Mouse (Mus musculus) inflammation-experienced regulatory T-cells, adult 16 weeks (primary cell): ENCODE measurements around the gene Nusap1. TPM values are rescaled to one million over a fixed set of nuclear protein-coding genes. Genes with fewer than 3 reads are reported as not detected.

Experiments
- polyA plus RNA-seq: library from polyadenylated mRNA; unstranded; fragments of 100-300 nt; shearing (Covaris generic); gene quantifications from one replicate; pipeline ENCODE4 v1.2.1, GENCODE M21; 2017

The Nusap1 gene
- 8.9 TPM for polyA plus RNA-seq

DNA sequence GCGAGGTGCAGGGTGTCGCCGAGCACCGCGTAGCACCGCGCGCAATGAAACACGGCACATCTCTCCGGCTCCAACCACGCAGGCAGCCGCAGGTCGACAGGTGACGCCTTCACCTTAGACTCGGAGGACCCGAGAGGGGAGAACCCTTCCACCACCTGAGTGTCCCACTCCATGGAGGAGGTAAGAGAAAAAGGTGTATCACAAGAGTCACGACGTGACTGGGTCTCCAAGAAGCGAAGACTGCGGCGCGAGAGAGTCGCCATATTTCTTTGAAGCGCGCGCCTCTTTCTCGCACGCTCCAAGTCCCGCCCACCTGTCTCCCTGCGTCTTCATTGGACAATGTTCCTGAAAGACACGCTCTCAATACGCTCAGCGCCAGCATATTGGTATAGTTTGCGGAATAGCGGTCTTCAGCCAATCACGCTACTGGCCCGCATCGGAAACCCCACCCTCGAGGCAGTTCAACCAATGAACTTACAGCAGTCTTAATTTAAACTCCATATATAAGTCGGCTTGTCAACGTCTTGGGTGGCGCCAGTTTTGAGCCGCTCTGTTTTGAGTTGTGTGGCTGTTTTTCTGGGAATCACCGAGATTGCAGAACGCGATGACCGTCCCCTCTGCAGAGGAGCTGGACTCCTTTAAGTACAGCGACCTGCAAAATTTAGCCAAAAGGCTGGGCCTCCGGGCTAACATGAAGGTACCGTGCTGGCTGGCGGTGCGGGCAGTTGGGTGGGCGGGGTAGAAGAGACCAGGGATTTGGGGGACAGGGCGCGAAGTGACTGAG, at the start of gene Nusap1, which contains the start of gene Oip5:
Nusap1 (plus strand) TSS at position 100 of the 784 bp plus-strand sequence.
Oip5 (minus strand) TSS at position 271 of the 784 bp plus-strand sequence.

DNA sequence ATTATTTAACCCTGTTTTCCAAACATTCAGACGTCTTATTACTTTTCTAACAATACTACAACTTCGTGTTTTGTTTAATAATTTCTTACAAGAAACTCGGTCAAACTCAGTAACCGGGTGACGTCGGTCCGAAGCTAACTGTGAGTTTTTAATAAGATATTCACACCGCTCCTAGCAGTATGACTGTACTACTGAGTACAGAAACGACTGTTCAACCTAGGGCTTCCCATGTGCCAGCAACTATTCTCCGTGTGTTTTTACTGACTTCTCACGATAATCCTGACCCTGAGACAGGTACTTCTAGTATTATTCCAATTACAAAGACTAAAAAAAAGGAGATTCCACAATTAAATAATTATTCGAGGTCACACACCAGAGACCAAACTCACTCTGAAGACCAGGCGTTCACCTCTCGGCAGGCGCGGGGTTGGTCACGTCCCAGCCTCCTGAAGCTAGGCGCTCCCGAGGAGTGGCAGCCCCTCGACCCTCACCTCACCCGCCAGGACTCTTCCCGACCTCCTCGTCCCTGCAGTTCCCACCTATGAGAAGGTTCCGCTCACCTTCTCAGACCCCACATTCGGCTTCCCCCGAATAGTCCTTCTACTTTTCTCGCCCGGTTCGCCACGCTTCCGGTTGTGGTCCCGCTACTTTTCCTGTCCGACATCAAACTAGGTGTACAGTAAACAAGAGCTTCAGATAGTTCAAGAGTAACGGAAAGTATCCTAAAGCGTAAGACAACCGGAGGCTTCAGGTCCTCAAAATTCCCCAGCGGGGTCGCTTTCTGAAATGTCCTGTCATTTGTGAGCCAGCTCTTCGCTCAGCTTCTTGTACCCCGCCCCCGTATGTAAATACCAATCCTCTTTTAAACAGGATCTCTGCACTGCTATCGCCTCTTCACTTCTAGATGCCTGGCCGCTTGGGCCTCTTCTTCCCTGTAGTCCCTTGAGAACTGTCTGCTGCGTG, 44.4 kb downstream of the Nusap1 start, which contains the start of gene Ndufaf1:
Ndufaf1 (minus strand) TSS at position 608 of the 963 bp plus-strand sequence.

DNA sequence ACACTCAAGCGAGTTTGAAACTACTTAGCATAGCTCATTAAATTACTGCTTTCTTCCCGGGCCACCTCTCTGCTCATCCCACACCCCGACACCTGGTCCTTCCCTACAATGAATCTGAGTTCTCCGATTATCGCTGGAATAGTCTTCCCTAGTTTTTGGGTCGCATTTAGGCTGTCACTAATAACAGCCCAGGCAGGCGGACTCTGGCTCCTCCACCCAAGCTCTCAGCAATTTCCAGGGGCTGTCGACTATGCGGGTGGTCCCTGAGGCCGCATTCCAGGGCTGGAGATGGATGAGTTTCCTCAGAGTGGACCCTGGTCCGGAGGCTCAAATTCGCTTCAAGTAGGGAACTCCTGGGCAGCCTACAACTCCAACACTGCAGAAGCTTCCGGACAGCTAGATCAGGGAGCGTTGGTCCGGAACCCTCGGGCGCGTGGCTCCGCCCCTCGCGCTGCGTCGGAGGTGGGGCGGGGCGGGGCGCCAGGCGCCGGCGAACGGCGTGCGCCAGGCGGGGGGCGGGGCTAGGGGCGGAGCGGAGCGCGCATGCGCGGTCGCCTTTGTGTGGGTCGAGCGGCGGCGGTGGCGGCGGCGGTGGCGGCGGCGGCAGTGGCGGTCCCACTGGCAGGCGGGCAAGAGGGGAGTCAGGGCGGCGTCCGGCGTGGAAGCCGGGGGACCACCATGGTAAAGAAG, 56.6 kb downstream of the Nusap1 start, which contains the start of gene Rtf1:
Rtf1 (plus strand) TSS at position 544 of the 690 bp plus-strand sequence.

Other genes starting within 250 kb of the Nusap1 start
- 5.0 TPM for gene Ino80, start 140.6 kb upstream of the Nusap1 start, polyA plus RNA-seq
- not detected for gene Exd1, start 70.7 kb upstream of the Nusap1 start, polyA plus RNA-seq
- 75.4 TPM for gene Chp1, start 70.6 kb upstream of the Nusap1 start, polyA plus RNA-seq
- 3.1 TPM for gene Oip5, start 171 bp downstream of the Nusap1 start, polyA plus RNA-seq
- gene Ndufaf1, start 44.5 kb downstream of the Nusap1 start, polyA plus RNA-seq = 42.4 TPM
- 35.7 TPM for gene Rtf1, start 56.8 kb downstream of the Nusap1 start, polyA plus RNA-seq
- not detected for gene Itpka, start 124.0 kb downstream of the Nusap1 start, polyA plus RNA-seq
- not detected for gene Ltk, start 142.1 kb downstream of the Nusap1 start, polyA plus RNA-seq
- gene Rpap1, start 169.2 kb downstream of the Nusap1 start, polyA plus RNA-seq = 44.4 TPM
- gene Tyro3, start 179.4 kb downstream of the Nusap1 start, polyA plus RNA-seq = 3.0 TPM